Mouse (Mus musculus): Measurements from ENCODE around the gene Krcc1.
"Not testable (repeated sequence)": the region's sequence is repeated elsewhere in the genome, so short reads cannot be mapped to it uniquely, and the experiment has no call there.

Krcc1 gene

DNA sequence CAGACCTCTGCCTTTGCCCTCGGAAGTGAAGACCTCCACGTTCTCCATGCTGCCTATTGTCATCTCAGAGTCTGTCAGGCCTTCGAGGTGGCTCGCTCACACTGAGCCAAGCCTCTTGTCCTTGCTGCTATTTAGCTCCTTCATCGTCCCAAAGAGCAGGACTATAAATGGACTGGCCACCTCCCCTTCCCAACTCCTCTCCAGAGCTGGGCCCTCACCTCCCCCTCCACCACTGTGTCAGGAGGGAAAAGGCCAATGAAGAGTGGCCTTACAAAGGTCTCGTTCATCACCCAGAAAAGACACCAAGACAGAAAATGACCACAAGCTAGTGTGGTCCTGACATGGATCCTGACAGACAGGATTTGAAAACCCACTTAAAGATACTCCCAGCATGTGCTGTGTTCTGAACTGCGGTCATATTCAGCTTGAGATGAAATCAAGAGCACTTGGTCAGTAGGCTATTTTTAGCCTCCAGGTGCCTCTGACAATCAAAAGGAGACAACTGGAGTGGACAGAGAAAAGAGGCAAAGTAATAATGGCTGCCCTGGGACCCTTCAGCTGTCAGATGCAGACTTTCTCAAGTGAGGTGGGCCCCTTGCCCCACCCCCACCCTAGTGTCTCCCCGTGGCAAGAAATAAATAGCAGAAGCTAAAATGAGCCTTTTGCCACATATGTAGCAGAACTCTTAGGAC lies 9.2 kb upstream of the Krcc1 start:
- no peak for DNase-seq (ENCODE audit: low read depth, low spot score)

DNA sequence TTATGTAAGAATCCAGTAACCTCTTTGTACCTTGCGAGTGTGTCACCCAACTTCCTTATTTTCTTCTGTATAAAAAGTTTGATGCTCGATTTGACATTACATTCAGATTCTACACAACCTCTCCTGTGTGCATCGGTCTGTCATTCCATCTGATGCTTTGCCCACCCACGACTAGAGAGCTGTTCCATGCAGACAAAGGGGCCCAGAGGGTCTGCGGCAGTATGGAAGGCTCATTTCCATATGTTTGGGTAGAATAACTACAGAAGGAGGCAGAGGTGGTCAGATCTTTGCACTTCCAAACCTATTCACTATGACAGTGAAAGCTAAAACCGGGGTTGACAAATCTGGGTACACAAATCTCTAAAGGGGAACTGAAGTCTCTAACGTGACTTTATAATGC lies 3.9 kb upstream of the Krcc1 start:
- not testable (repeated sequence) for DNase-seq (ENCODE audit: low read depth, low spot score)

DNA sequence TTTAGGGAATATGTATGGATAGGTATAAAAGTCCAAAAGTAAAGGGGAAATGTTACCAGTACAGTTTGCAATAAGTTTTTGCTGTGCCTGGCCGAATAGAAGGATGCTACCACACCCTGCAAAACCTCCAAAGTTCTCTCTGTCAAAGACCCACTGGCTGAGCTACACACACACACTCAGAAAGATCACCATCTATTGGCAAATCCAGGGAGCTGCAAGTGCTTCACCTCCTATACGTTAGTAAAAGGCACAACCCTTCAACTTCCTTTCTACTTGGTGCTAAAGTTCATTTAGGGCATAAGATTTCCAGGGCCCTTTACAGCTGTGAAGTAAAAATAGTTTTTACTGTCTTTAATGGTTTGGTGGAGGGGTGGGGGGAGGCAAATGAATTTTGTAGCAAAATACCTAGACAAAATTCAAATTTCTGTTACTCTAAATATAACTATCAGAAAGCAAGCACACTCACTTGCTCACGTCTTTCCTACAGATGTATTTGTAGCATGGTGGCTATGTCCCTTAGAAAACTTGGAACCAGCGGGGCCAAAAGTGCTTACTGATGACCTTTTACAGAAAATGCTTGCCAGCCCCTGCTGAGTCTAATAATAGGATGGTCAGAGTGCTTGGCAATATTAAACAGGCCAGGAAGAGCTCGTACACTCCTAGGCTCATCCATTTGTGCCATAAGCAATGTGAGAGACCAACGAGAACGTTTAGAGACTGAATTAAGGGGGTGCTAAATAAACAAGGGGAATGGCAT lies 2.4 kb upstream of the Krcc1 start:
- DNase-seq (ENCODE audit: low read depth, low spot score) = no peak

DNA sequence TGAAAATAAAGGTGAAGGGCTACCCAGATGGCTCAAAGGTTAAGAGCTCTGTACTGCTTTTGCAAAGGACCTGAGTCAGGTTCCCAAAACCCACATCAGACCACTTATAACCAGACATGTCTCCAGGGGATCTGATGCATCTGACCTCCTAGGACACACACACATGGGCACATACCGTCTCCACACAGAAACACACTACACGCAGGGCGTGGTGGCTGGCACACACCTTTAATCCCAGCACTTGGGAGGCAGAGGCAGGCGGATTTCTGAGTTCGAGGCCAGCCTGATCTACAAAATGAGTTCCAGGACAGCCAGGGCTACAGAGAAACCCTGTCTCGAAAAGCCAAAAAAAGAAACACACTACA lies 1.8 kb upstream of the Krcc1 start:
- not testable (repeated sequence) for DNase-seq (ENCODE audit: low read depth, low spot score)

DNA sequence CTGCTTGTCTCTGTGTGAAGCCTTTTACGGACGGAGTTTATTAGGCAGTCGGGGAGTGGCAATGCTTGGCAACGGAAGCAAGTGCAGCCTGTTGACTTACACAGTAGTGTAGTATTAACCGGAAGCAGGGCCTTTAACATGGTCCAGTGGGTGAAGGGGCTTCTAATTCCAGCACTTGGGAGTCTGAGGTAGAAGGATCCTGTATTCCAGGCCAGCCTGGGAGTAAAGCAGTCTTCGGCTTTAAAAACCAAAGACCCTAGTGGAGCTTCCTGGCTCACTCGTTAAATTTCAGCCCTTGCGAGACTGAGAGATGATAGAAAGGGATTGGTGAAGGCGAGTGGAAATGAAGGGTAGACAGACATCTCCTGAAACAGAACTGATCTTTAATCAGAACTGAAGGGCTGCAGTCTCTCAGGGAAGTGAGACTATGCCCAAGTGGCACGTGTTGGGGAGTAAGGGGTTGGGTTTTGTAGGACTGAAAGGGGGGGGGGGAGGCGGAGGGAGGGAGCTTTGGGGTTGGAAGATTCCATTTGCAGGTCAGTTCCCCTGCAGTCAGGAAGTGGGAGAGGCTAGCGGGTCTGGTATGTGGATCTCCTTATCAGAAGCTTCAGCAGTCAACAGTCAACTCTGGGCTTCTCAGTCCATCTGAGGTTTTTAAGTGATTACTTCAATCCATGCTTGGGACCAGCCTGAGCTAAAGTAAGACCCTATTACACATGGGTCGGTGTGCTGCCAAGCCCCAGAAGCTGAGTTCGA lies 998 bp upstream of the Krcc1 start:
- DNase-seq (ENCODE audit: low read depth, low spot score) = no peak

DNA sequence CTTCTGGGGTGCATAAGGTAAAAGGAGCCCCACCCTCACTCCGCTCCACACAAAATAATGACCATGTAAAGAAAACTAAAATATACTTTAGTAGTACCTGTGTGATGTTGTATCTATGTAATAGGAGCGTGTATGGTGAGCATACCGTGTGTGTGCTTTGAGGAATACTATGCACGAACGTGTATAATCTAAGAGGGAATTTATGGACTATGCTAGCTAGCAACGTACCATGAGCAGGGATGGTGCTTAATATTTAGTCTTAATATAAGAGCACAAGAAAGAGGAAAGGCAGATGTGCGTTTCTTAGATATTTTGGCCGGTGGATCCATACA lies 454 bp upstream of the Krcc1 start:
- DNase-seq (ENCODE audit: low read depth, low spot score) = no peak

DNA sequence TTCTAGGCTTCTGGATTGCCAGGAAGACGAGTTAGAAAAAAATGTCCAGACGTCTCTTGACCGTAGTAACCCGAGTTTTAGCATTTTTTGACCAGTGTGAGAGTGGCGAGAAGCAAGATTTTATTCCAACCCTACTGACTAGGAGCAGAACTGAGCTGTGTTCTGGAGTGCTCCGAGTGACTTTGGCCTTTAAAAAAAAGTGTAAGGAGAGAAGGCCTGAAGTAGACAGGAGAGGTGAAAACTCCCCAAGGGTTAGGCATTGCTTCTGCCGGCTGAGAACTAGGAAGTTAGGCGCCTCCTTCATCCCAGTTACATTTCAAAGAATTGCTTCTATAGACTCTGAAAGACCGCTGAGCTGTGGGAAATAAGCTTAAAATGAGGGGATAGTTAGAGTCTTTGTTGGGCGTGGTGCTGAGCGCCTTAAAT lies 852 bp downstream of the Krcc1 start:
- DNase-seq (ENCODE audit: low read depth, low spot score) = no peak

DNA sequence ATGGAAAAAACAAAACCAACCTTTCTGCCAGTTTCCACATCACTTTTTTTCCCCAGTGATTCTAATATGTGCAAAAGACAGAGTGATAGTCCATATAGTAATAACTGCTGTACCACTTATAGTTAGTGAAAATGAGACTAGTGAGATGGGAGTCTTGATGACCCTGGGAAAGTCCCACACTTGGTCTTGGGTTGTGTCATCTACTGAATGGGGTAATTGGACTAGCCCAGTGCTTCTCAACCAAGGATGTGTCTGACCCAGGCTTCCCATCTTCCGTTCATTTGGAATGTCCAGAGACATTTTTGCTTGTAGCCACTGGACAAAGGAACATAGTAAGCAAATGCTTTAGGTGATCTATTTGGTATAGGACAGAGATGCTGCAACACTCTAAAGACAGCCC lies 2.2 kb downstream of the Krcc1 start:
- DNase-seq (ENCODE audit: low read depth, low spot score) = no peak

DNA sequence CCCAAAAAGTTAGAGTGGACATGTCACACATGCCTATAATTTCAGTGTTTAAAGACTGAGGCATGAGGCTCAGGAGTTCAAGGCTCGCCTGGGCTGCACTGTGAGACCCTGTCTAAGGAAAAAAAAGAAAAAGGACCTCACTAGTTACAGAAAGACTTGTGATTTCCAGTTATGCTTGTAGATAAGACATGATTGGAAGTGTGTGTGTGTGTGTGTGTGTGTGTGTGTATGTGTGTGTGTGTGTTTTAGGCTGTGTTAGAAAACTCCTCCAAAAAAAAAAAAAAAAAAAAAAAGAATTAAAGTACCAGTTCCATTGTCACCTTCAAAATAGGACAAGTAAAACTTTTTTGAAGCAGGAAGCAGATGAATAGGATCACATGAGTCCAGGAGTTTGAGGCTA lies 3.1 kb downstream of the Krcc1 start:
- DNase-seq (ENCODE audit: low read depth, low spot score) = no peak

DNA sequence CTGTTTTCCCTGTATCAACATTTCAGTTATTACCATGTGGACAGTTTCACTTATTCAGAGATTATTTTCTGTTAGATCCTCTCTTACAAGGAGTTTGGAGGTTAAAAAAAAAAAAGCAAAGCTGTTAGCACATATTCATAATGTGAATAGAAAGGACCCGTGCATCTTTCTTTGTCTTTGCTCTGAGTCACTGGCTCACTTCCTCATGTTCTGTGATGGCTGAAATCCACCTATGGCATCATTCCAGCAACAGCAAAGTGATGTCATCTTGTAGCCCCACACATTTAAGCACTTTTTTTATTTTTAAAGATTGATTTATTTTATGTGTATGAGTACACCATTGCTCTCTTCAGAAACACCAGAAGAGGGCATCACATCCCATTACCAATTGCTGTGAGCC lies 7.9 kb downstream of the Krcc1 start:
- no peak for DNase-seq (ENCODE audit: low read depth, low spot score)

DNA sequence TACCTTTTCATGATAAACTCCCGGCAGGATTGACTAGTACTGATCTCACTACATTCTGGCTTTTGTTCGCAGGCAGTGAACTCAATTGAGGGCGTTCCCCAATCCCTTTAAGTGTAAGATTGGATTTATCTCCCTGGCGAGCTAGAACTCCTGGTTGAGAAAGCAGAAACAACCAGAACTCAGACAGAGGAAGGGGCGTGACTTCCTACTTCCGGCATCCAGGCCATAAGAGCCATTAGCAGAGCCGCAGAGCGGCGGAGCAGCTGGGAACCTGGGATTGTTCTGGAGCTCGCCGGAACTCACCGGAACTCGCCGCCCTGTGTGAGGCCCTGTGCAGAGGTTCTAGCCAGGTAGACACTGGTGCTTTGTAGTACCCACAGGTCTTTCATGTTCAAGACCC lies 22.0 kb downstream of the Krcc1 start:
- no peak for DNase-seq (ENCODE audit: low read depth, low spot score)

DNA sequence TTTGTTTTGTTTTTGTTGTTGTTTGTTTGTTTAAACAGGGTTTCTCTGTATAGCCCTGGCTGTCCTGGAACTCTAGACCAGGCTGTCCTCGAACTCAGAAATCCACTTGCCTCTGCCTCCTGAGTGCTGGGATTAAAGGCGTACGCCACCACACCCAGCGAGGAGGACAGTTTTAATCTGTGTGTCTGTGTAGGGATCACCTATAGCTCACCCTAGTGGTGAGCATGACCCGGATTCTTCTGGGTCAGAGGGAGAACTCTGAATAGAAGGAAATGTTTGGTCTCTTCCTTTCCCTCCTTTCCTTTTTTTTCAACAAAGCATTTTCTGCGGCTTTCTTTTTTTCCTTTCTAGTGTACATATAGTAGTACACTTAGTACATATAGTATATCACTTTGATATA lies 23.8 kb downstream of the Krcc1 start:
- no peak for DNase-seq (ENCODE audit: low read depth, low spot score)

DNA sequence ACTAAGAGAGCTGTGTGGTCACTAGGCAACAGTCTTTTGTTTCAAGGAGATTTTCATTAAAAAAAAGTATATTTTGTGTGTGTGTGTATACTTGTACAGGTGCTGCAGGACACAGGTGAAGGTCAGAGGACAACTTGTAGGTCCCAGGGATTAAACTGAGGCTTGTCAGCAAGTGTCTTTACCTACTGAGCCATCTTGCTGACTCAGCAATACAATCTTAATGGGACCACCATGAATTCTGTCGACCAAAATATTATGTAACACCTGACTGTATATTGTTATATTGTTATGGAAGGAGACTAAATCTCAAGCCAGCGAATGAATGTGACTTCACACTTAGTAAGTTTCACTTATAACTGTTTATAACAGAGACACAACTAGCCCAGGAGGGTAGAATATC lies 26.6 kb downstream of the Krcc1 start:
- DNase-seq (ENCODE audit: low read depth, low spot score) = no peak

DNA sequence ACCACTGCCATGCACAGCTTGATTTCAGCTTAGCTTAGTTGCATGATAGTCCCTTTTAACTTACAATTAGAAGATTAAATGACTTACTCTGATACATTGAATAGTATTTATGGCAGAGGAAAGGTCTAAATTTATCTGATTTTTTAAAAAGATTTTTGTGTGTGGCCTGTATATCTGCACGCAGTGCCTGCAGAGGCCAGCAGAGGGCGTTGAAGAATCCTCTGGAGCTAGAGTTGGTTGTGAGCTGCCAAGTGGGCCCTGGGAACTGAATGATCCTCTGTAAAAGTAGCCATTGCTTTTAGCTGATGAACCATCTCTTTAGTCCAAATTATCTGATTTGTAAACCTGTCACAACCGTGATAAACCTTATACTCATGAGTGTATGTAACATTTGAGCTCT lies 27.3 kb downstream of the Krcc1 start:
- DNase-seq (ENCODE audit: low read depth, low spot score) = no peak

DNA sequence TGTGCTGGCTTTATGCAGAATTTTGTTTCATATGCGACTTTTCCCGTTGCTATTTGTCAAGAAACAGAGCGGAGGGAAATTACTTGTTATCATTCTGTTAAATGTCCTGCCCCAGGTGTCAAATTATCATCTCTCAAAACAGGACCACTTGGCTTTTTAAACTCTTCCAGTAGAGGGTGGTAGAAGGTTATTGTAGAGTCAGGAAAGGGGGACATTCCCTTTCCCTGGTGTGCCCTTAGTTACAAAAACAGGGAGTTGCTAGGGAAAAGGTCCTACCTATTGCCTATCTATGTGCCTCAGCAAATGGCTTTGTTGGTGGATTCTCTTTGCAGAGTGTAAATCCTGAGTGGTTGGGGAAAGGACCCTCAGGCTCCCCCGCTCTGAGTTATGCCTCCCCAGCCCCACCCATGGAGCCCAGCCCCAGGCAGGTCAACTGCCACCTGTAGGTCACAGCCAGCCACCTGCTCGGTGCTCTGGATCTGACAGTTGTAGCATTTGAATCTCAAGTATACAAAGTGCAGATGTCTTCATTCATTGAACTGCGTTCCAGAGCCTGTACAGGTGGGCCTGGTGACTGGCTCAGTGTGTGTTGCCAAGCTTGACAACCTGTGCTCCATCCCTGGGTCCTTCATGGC lies 30.7 kb downstream of the Krcc1 start:
- DNase-seq (ENCODE audit: low read depth, low spot score) = no peak

DNA sequence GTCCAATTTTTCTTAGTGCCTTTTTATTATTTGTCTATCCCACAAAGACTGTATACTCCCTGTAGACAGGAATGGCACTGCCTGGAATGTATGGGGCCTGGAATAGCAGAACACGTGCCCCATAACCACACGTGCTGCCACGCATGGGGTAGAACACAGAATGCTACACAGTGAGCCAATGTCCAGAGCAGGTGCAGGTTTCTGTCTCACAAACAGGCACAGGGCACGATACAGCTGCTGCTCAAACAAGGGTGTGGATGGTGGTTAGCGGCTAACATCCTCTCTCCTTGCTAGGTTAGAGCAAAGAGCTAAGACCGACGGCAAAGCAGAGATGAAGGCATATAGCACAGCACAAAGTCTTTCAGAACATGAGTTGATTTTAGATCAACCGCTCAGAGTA lies 36.0 kb downstream of the Krcc1 start:
- no peak for DNase-seq (ENCODE audit: low read depth, low spot score)

DNA sequence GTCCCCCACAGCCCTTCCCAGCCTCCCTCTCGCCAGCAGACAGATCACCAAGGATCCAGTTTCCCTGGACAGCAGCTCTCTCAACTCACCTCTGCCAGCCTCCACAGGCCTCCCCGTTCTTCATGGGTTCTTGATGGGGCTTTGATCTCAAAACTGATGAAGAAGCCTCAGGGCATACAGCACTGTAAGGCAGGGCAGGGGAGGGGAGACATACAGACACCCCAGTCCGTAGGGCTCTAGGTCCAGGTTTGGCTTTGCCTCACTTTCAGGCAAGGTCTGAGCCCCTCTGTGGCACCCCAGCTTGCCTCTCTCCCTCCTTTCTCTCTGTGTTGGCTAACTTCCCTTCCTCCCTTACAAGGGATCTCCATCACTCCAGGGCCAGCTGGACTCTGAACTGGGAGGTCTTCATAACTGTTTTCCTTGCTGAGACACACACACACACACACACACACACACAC lies 50.4 kb downstream of the Krcc1 start, which contains the start of gene Smyd1:
TSS of gene Smyd1 (minus strand) at position 408 of the 458 bp plus-strand sequence.
- no peak for DNase-seq (ENCODE audit: low read depth, low spot score)

DNA sequence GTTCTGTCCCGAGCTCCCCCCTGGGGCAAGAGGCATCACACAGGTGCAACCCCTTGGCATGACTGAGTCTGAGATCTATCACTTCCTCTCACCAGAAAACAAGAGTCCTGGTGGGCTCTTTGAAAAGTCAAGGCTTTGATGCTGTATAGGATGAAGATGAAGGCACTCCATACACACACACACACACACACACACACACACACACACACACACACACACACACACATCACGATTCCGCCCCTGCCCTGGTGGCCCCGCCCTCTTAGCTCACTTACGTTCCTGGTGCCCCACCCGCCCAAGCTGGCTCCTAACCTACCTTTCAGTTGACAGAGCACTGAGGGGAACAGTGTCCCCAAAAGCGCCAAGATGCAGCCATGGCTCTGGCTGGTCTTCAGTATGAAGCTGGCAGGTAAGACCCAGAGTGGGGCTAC lies 51.0 kb downstream of the Krcc1 start, which contains the start of gene Cd8b1:
TSS of gene Cd8b1 (plus strand) at position 298 of the 431 bp plus-strand sequence.
- DNase-seq (ENCODE audit: low read depth, low spot score) = no peak

DNA sequence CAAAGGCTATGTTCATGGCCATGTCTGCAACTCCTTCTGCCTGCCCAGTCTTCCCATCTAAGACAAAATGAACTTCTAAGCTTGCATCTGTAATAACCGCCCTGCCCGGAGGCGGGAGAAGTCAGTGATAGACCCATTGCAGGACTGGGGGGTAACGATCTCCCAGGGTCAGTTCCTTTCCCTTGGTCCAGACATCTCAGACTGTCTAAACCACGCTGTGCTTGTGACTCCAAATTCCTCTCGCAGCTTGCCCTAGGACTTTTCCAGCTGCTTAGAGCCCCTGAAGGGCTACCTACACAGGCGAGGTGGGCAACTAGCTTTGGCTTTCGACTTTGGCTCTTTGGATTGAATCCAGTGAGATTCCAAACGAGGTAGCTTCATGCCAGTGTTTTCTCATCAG lies 53.3 kb downstream of the Krcc1 start:
- DNase-seq (ENCODE audit: low read depth, low spot score) = no peak

DNA sequence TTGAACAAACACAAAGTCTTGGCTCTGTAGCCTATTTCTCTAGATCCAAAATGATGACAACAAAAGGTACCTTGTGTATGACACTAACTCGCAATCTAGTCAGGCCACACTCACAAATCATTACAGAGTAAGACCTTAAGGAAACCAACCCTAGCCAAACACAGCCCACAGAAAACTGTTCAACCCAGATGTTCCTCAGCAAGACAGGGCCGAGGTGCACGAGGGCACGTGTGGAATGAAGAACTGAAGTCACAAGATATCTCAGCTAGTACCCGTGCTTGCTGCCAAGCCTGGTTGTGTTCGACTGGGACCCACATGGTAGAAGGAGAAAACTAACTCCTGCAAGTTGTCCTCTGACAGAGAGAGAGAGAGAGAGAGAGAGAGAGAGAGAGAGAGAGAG lies 58.4 kb downstream of the Krcc1 start:
- DNase-seq (ENCODE audit: low read depth, low spot score) = no peak

DNA sequence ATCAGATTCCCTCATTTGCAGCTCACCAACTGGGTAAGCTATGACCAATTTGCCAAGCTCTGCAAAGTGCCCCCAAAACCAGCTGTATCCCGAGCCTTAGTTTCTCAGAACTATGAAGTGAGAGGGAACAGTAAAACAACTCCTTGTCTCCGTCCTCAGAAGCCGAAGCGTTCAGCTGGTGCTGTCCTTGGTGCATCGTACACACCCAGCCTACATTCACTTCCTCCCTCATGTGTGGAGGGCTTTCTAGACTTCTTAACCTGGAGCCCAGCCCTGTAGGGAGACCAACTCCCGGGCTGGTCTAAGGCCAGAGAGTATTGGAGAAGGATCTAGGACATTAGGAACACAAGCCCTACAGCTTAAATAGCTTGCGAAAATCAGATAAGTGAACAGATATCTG lies 59.0 kb downstream of the Krcc1 start:
- no peak for DNase-seq (ENCODE audit: low read depth, low spot score)

DNA sequence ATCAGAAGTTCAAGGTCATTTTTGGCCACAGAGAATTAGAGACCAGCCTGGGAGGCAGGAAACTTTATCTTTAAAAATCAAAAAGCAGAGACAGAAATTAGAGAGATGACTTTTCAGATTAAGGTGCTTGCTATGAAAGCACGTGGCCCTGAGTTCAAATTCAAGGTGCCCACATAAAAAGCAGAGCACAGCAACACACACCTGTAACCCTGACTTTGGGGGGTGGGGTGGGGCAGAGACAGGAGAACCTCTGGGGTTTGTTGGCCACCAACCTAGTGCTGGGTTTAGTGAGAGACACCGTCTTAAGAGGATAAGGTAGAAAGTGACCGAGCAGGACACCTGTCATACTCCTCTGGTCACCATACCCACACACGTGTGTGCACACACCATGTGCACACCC lies 60.0 kb downstream of the Krcc1 start:
- not testable (repeated sequence) for DNase-seq (ENCODE audit: low read depth, low spot score)
